7 mouse cellular contexts compared by ENCODE assay signal in genomic region chr11:101120545-101121188, GRCm38 (mm10). TPM values are rescaled to one million over a fixed set of nuclear protein-coding genes. Genes with fewer than 3 reads are reported as not detected.
DNase-seq lines count a peak whose midpoint lies in the region; ATAC-seq and TF ChIP-seq lines count a peak whose summit lies in the region.

No protein-coding gene starts in this region.

- WGBS in lung, embryonic 14.5 days: 16% methylated on average over 19 of the region's 19 CpGs
- 18% methylated on average over 19 of the region's 19 CpGs for WGBS in embryonic facial prominence, embryonic 14.5 days
- WGBS in hindbrain, embryonic 14.5 days: 27% methylated on average over 19 of the region's 19 CpGs
- 19% methylated on average over 19 of the region's 19 CpGs for WGBS in midbrain, postnatal 0 days

- peaks cover 16% of the 10 kb centered on the region for H3K4me1 ChIP-seq in lung, embryonic 14.5 days (ENCODE audit: insufficient read depth)
- H3K4me1 ChIP-seq in embryonic facial prominence, embryonic 14.5 days (ENCODE audit: control insufficient read depth, insufficient read depth, low read length): peaks cover 18% of the 10 kb centered on the region
- H3K4me1 ChIP-seq in hindbrain, embryonic 14.5 days (replicated peaks; ENCODE audit: control insufficient read depth, insufficient read depth, low read length): peaks cover 30% of the 10 kb centered on the region
- peaks cover 15% of the 10 kb centered on the region; the same call in 1 of the 2 replicates for H3K4me1 ChIP-seq in midbrain, postnatal 0 days (ENCODE audit: insufficient read depth, low read length)

- no peak for TF ChIP-seq CTCF in lung, embryonic 14.5 days (IDR thresholded peaks at IDR 0.05; ENCODE audit: low read depth)
- no peak for TF ChIP-seq CTCF in midbrain, postnatal 0 days (IDR thresholded peaks at IDR 0.05)

- no peak for DNase-seq in lung, embryonic 14.5 days
- DNase-seq in lung, postnatal 14 days: no peak
- DNase-seq in embryonic facial prominence, embryonic 14.5 days (ENCODE audit: low spot score): no peak
- no peak for DNase-seq in hindbrain, embryonic 14.5 days (ENCODE audit: low spot score)
- no peak for DNase-seq in midbrain, postnatal 0 days (ENCODE audit: low spot score)
- DNase-seq in adrenal gland, postnatal 4 days (ENCODE audit: low spot score in 2 of 2): no peak
- no peak for DNase-seq in spleen, postnatal 36 days (ENCODE audit: low spot score in 2 of 2)

- peaks cover 35% of the 10 kb centered on the region for H3K36me3 ChIP-seq in lung, embryonic 14.5 days (ENCODE audit: insufficient read depth)
- peaks cover 34% of the 10 kb centered on the region for H3K36me3 ChIP-seq in embryonic facial prominence, embryonic 14.5 days (ENCODE audit: control insufficient read depth, insufficient read depth, low read length)
- peaks cover 24% of the 10 kb centered on the region for H3K36me3 ChIP-seq in hindbrain, embryonic 14.5 days (replicated peaks; ENCODE audit: control insufficient read depth, insufficient read depth)
- H3K36me3 ChIP-seq in midbrain, postnatal 0 days (ENCODE audit: insufficient read depth, low read length): peaks cover 7% of the 10 kb centered on the region

- no peaks in the 10 kb centered on the region for H3K27me3 ChIP-seq in lung, embryonic 14.5 days (ENCODE audit: insufficient read depth, low read length)
- H3K27me3 ChIP-seq in embryonic facial prominence, embryonic 14.5 days (replicated peaks; ENCODE audit: control insufficient read depth, insufficient read depth, low read length): no peaks in the 10 kb centered on the region
- H3K27me3 ChIP-seq in hindbrain, embryonic 14.5 days (ENCODE audit: control insufficient read depth, insufficient read depth, low read length): no peaks in the 10 kb centered on the region
- no peaks in the 10 kb centered on the region for H3K27me3 ChIP-seq in midbrain, postnatal 0 days (ENCODE audit: insufficient read depth, low read length)

- no peaks in the 10 kb centered on the region for H3K9me3 ChIP-seq in lung, embryonic 14.5 days (ENCODE audit: low read depth, low read length)
- no peaks in the 10 kb centered on the region for H3K9me3 ChIP-seq in embryonic facial prominence, embryonic 14.5 days (ENCODE audit: control insufficient read depth, low read length)
- H3K9me3 ChIP-seq in hindbrain, embryonic 14.5 days (ENCODE audit: control insufficient read depth, low read length): no peaks in the 10 kb centered on the region
- H3K9me3 ChIP-seq in midbrain, postnatal 0 days (ENCODE audit: low read length): no peaks in the 10 kb centered on the region

- ATAC-seq in lung, embryonic 14.5 days (ENCODE audit: insufficient read depth): no peak
- no peak for ATAC-seq in embryonic facial prominence, embryonic 14.5 days (ENCODE audit: low read depth)
- no peak for ATAC-seq in hindbrain, embryonic 14.5 days (ENCODE audit: low FRiP score)
- ATAC-seq in midbrain, postnatal 0 days (ENCODE audit: low FRiP score): no peak; the same call in 1 of the 2 replicates

- H3K4me2 ChIP-seq in lung, embryonic 14.5 days: peak overlapping the region; percentile 96
- peak overlapping the region; percentile 91 for H3K4me2 ChIP-seq in embryonic facial prominence, embryonic 14.5 days (ENCODE audit: low read depth, low read length)
- H3K4me2 ChIP-seq in hindbrain, embryonic 14.5 days (replicated peaks): peak overlapping the region; percentile 94
- H3K4me2 ChIP-seq in midbrain, postnatal 0 days (ENCODE audit: low read depth, low read length, poor library complexity, severe bottlenecking): peak overlapping the region; percentile 91

- H3K4me3 ChIP-seq in lung, embryonic 14.5 days (ENCODE audit: low read depth, low read length): peak overlapping the region; percentile 91
- H3K4me3 ChIP-seq in embryonic facial prominence, embryonic 14.5 days (ENCODE audit: low read depth, low read length): peak overlapping the region; percentile 91
- H3K4me3 ChIP-seq in hindbrain, embryonic 14.5 days (replicated peaks; ENCODE audit: low read length): peak overlapping the region; percentile 85
- H3K4me3 ChIP-seq in midbrain, postnatal 0 days (ENCODE audit: low read depth, low read length): peak overlapping the region; percentile 75

- peak overlapping the region; percentile 92 for H3K27ac ChIP-seq in lung, embryonic 14.5 days (ENCODE audit: low read depth)
- peak overlapping the region; percentile 88 for H3K27ac ChIP-seq in embryonic facial prominence, embryonic 14.5 days (replicated peaks; ENCODE audit: low read depth, low read length)
- H3K27ac ChIP-seq in hindbrain, embryonic 14.5 days: peak overlapping the region; percentile 89
- peak overlapping the region; percentile 75 for H3K27ac ChIP-seq in midbrain, postnatal 0 days (ENCODE audit: low read depth, low read length)

- peak overlapping the region; percentile 77 for H3K9ac ChIP-seq in lung, embryonic 14.5 days
- peak overlapping the region; percentile 85 for H3K9ac ChIP-seq in embryonic facial prominence, embryonic 14.5 days (ENCODE audit: low read depth, low read length)
- peak overlapping the region; percentile 84 for H3K9ac ChIP-seq in hindbrain, embryonic 14.5 days
- peak overlapping the region; percentile 76 for H3K9ac ChIP-seq in midbrain, postnatal 0 days (replicated peaks; ENCODE audit: low read length, poor library complexity, severe bottlenecking)

RNA-seq across cellular contexts. Expression of gene Tubg1, which starts 0.9 kb away (rescaled TPM):
- 89.8 and 96.0 TPM in 2 replicates for polyA plus RNA-seq in lung, embryonic 14.5 days (2014; fragmentation: Nextera tagmentation; extraction: Ambion mirVana)
- polyA plus RNA-seq in embryonic facial prominence, embryonic 14.5 days (2014; fragmentation: Nextera tagmentation; extraction: Ambion mirVana): 55.7 and 60.2 TPM in 2 replicates
- 64.0 and 64.1 TPM in 2 replicates for polyA plus RNA-seq in hindbrain, embryonic 14.5 days (2014; fragmentation: Nextera tagmentation; extraction: Ambion mirVana)
- 40.5 and 52.6 TPM in 2 replicates for total RNA-seq in midbrain, postnatal 0 days (2014; rRNA removed)
- 64.4 and 64.6 TPM in 2 replicates for polyA plus RNA-seq in midbrain, postnatal 0 days (2015; fragmentation: Nextera tagmentation; extraction: Ambion mirVana)
- 10 to 100 TPM; 42.0 to 42.6 TPM for total RNA-seq in adrenal gland, postnatal 4 days (2021)

RNA-seq across cellular contexts. Expression of gene Retreg3, which starts 1.0 kb away (rescaled TPM):
- polyA plus RNA-seq in lung, embryonic 14.5 days (2014; fragmentation: Nextera tagmentation; extraction: Ambion mirVana): 9.3 and 9.4 TPM in 2 replicates
- 10.4 and 12.1 TPM in 2 replicates for polyA plus RNA-seq in embryonic facial prominence, embryonic 14.5 days (2014; fragmentation: Nextera tagmentation; extraction: Ambion mirVana)
- 13.0 and 14.2 TPM in 2 replicates for polyA plus RNA-seq in hindbrain, embryonic 14.5 days (2014; fragmentation: Nextera tagmentation; extraction: Ambion mirVana)
- 54.9 and 61.7 TPM in 2 replicates for total RNA-seq in midbrain, postnatal 0 days (2014; rRNA removed)
- polyA plus RNA-seq in midbrain, postnatal 0 days (2015; fragmentation: Nextera tagmentation; extraction: Ambion mirVana): 24.8 and 26.0 TPM in 2 replicates
- 10 to 100 TPM; 51.8 to 52.6 TPM for total RNA-seq in adrenal gland, postnatal 4 days (2021)

RNA-seq across cellular contexts. Expression of gene Psmc3ip, which starts 25.4 kb away (rescaled TPM):
- polyA plus RNA-seq in lung, embryonic 14.5 days (2014; fragmentation: Nextera tagmentation; extraction: Ambion mirVana): 39.9 and 44.1 TPM in 2 replicates
- polyA plus RNA-seq in embryonic facial prominence, embryonic 14.5 days (2014; fragmentation: Nextera tagmentation; extraction: Ambion mirVana): 27.2 and 34.4 TPM in 2 replicates
- polyA plus RNA-seq in hindbrain, embryonic 14.5 days (2014; fragmentation: Nextera tagmentation; extraction: Ambion mirVana): 16.4 and 20.7 TPM in 2 replicates
- total RNA-seq in midbrain, postnatal 0 days (2014; rRNA removed): 5.3 and 6.9 TPM in 2 replicates
- 8.9 and 10.3 TPM in 2 replicates for polyA plus RNA-seq in midbrain, postnatal 0 days (2015; fragmentation: Nextera tagmentation; extraction: Ambion mirVana)
- 10 to 100 TPM; 10.3 to 11.9 TPM for total RNA-seq in adrenal gland, postnatal 4 days (2021)

RNA-seq across cellular contexts. Expression of gene Mlx, which starts 33.6 kb away (rescaled TPM):
- polyA plus RNA-seq in lung, embryonic 14.5 days (2014; fragmentation: Nextera tagmentation; extraction: Ambion mirVana): 39.1 and 40.5 TPM in 2 replicates
- polyA plus RNA-seq in embryonic facial prominence, embryonic 14.5 days (2014; fragmentation: Nextera tagmentation; extraction: Ambion mirVana): 45.8 and 55.2 TPM in 2 replicates
- 84.0 and 86.6 TPM in 2 replicates for polyA plus RNA-seq in hindbrain, embryonic 14.5 days (2014; fragmentation: Nextera tagmentation; extraction: Ambion mirVana)
- total RNA-seq in midbrain, postnatal 0 days (2014; rRNA removed): 60.7 and 61.3 TPM in 2 replicates
- 64.1 and 67.8 TPM in 2 replicates for polyA plus RNA-seq in midbrain, postnatal 0 days (2015; fragmentation: Nextera tagmentation; extraction: Ambion mirVana)
- 10 to 100 TPM; 27.3 to 27.5 TPM for total RNA-seq in adrenal gland, postnatal 4 days (2021)

RNA-seq across cellular contexts. Expression of gene Tubg2, which starts 35.0 kb away (rescaled TPM):
- polyA plus RNA-seq in lung, embryonic 14.5 days (2014; fragmentation: Nextera tagmentation; extraction: Ambion mirVana): 2.7 and 4.1 TPM in 2 replicates
- 6.6 and 8.4 TPM in 2 replicates for polyA plus RNA-seq in embryonic facial prominence, embryonic 14.5 days (2014; fragmentation: Nextera tagmentation; extraction: Ambion mirVana)
- 48.6 and 50.6 TPM in 2 replicates for polyA plus RNA-seq in hindbrain, embryonic 14.5 days (2014; fragmentation: Nextera tagmentation; extraction: Ambion mirVana)
- 38.4 and 40.6 TPM in 2 replicates for total RNA-seq in midbrain, postnatal 0 days (2014; rRNA removed)
- polyA plus RNA-seq in midbrain, postnatal 0 days (2015; fragmentation: Nextera tagmentation; extraction: Ambion mirVana): 86.1 and 93.8 TPM in 2 replicates
- 1 to 10 TPM; 7.7 to 8.1 TPM for total RNA-seq in adrenal gland, postnatal 4 days (2021)
